Mouse (Mus musculus): Measurements from ENCODE around the gene Clybl. TPM values are rescaled to one million over a fixed set of nuclear protein-coding genes. Genes with fewer than 3 reads are reported as not detected.

The Clybl gene
- polyA plus RNA-seq, 1 experiment = 30.9 TPM

- TF ChIP-seq CEBPB (IDR thresholded peaks at IDR 0.05; ENCODE audit: insufficient read depth, poor library complexity, severe bottlenecking) (no peak), USF1 (IDR thresholded peaks at IDR 0.05; ENCODE audit: low read depth) (no peak), TCF12 (IDR thresholded peaks at IDR 0.05; ENCODE audit: insufficient read depth, poor library complexity, severe bottlenecking) (no peak), POLR2A (IDR thresholded peaks at IDR 0.05; ENCODE audit: insufficient read length, low read depth) (no peak), POLR2AphosphoS2 (IDR thresholded peaks at IDR 0.05; ENCODE audit: insufficient read length, low read depth) (no peak), MYOD1 (IDR thresholded peaks at IDR 0.05; ENCODE audit: control insufficient read depth in 1 of 3, insufficient read length in 2 of 3, low read depth in 2 of 3) (no peak), MYOG (IDR thresholded peaks at IDR 0.05; ENCODE audit: control insufficient read depth in 1 of 3, insufficient read depth in 1 of 3, insufficient read length in 2 of 3, low read depth in 2 of 3) (no peak), SRF (IDR thresholded peaks at IDR 0.05; ENCODE audit: control insufficient read depth, insufficient read length, low read depth) (no peak), REST (IDR thresholded peaks at IDR 0.05; ENCODE audit: insufficient read depth, insufficient read length) (no peak), TCF3 (IDR thresholded peaks at IDR 0.05; ENCODE audit: insufficient read length, low read depth) (no peak), MAX (IDR thresholded peaks at IDR 0.05; ENCODE audit: low read depth) (no peak), E2F4 (IDR thresholded peaks at IDR 0.05; ENCODE audit: insufficient read depth) (no peak)
- Histone ChIP-seq H3K36me3 (ENCODE audit: control insufficient read depth, insufficient read depth) (no peaks in the 10 kb centered on the region), H3K27me3 (ENCODE audit: control insufficient read depth, insufficient read depth, insufficient read length) (no peaks in the 10 kb centered on the region), H3K4me3 (no peak overlapping the region), H3K79me2 (ENCODE audit: control insufficient read depth, insufficient read depth) (no peaks in the 10 kb centered on the region), H3K4me2 (ENCODE audit: low read depth) (no peak overlapping the region), H3ac (ENCODE audit: control insufficient read depth, insufficient read length) (no peak overlapping the region)
Measured at GRCm38 (mm10) chr14:122262851-122263659, 81.6 kb downstream of the Clybl start.

GRCm38 (mm10) chr14:122265214-122265613, 83.7 kb downstream of the Clybl start:
- H3ac ChIP-seq (ENCODE audit: control insufficient read depth, insufficient read length) = no peak overlapping the region
- H3K79me2 ChIP-seq (ENCODE audit: control insufficient read depth, insufficient read depth) = no peaks in the 10 kb centered on the region
- H3K36me3 ChIP-seq (ENCODE audit: control insufficient read depth, insufficient read depth) = no peaks in the 10 kb centered on the region
- H3K4me2 ChIP-seq (ENCODE audit: low read depth) = no peak overlapping the region
- H3K4me3 ChIP-seq = no peak overlapping the region
- TF ChIP-seq SRF (IDR thresholded peaks at IDR 0.05; ENCODE audit: control insufficient read depth, insufficient read length, low read depth) = no peak
- TF ChIP-seq CEBPB (IDR thresholded peaks at IDR 0.05; ENCODE audit: insufficient read depth, poor library complexity, severe bottlenecking) = no peak
- H3K27me3 ChIP-seq (ENCODE audit: control insufficient read depth, insufficient read depth, insufficient read length) = no peaks in the 10 kb centered on the region

GRCm38 (mm10) chr14:122267590-122267989, 86.1 kb downstream of the Clybl start:
- TF ChIP-seq REST (IDR thresholded peaks at IDR 0.05; ENCODE audit: insufficient read depth, insufficient read length) (no peak), E2F4 (IDR thresholded peaks at IDR 0.05; ENCODE audit: insufficient read depth) (no peak), MYOD1 (IDR thresholded peaks at IDR 0.05; ENCODE audit: control insufficient read depth in 1 of 3, insufficient read length in 2 of 3, low read depth in 2 of 3) (no peak), USF1 (IDR thresholded peaks at IDR 0.05; ENCODE audit: low read depth) (no peak), CEBPB (IDR thresholded peaks at IDR 0.05; ENCODE audit: insufficient read depth, poor library complexity, severe bottlenecking) (no peak), TCF3 (IDR thresholded peaks at IDR 0.05; ENCODE audit: insufficient read length, low read depth) (no peak), TCF12 (IDR thresholded peaks at IDR 0.05; ENCODE audit: insufficient read depth, poor library complexity, severe bottlenecking) (no peak), SRF (IDR thresholded peaks at IDR 0.05; ENCODE audit: control insufficient read depth, insufficient read length, low read depth) (no peak), MAX (IDR thresholded peaks at IDR 0.05; ENCODE audit: low read depth) (no peak), POLR2AphosphoS2 (IDR thresholded peaks at IDR 0.05; ENCODE audit: insufficient read length, low read depth) (no peak), POLR2A (IDR thresholded peaks at IDR 0.05; ENCODE audit: insufficient read length, low read depth) (no peak), MYOG (IDR thresholded peaks at IDR 0.05; ENCODE audit: control insufficient read depth in 1 of 3, insufficient read depth in 1 of 3, insufficient read length in 2 of 3, low read depth in 2 of 3) (no peak)
- Histone ChIP-seq H3ac (ENCODE audit: control insufficient read depth, insufficient read length) (no peak overlapping the region), H3K4me3 (no peak overlapping the region), H3K4me2 (ENCODE audit: low read depth) (no peak overlapping the region), H3K27me3 (ENCODE audit: control insufficient read depth, insufficient read depth, insufficient read length) (no peaks in the 10 kb centered on the region), H3K79me2 (ENCODE audit: control insufficient read depth, insufficient read depth) (no peaks in the 10 kb centered on the region), H3K36me3 (ENCODE audit: control insufficient read depth, insufficient read depth) (no peaks in the 10 kb centered on the region)

- Histone ChIP-seq H3K36me3 (ENCODE audit: control insufficient read depth, insufficient read depth) (no peaks in the 10 kb centered on the region), H3K27me3 (ENCODE audit: control insufficient read depth, insufficient read depth, insufficient read length) (no peaks in the 10 kb centered on the region), H3ac (ENCODE audit: control insufficient read depth, insufficient read length) (no peak overlapping the region), H3K4me2 (ENCODE audit: low read depth) (no peak overlapping the region), H3K4me3 (no peak overlapping the region), H3K79me2 (ENCODE audit: control insufficient read depth, insufficient read depth) (no peaks in the 10 kb centered on the region)
- TF ChIP-seq USF1 (IDR thresholded peaks at IDR 0.05; ENCODE audit: low read depth) = no peak
- TF ChIP-seq E2F4 (IDR thresholded peaks at IDR 0.05; ENCODE audit: insufficient read depth) = no peak
- no peak for TF ChIP-seq POLR2AphosphoS2 (IDR thresholded peaks at IDR 0.05; ENCODE audit: insufficient read length, low read depth)
- TF ChIP-seq MYOG (IDR thresholded peaks at IDR 0.05; ENCODE audit: control insufficient read depth in 1 of 3, insufficient read depth in 1 of 3, insufficient read length in 2 of 3, low read depth in 2 of 3) = no peak
- no peak for TF ChIP-seq REST (IDR thresholded peaks at IDR 0.05; ENCODE audit: insufficient read depth, insufficient read length)
- TF ChIP-seq MAX (IDR thresholded peaks at IDR 0.05; ENCODE audit: low read depth) = no peak
- no peak for TF ChIP-seq TCF3 (IDR thresholded peaks at IDR 0.05; ENCODE audit: insufficient read length, low read depth)
- TF ChIP-seq MYOD1 (IDR thresholded peaks at IDR 0.05; ENCODE audit: control insufficient read depth in 1 of 3, insufficient read length in 2 of 3, low read depth in 2 of 3) = no peak
- TF ChIP-seq CEBPB (IDR thresholded peaks at IDR 0.05; ENCODE audit: insufficient read depth, poor library complexity, severe bottlenecking) = no peak
- TF ChIP-seq POLR2A (IDR thresholded peaks at IDR 0.05; ENCODE audit: insufficient read length, low read depth) = no peak
Measured at GRCm38 (mm10) chr14:122271104-122271746, 89.7 kb downstream of the Clybl start.
